In genomic region chr7:142181021-142181420, GRCm38 (mm10) we compare ENCODE assay signal across 27 mouse cellular contexts. TPM values are rescaled to one million over a fixed set of nuclear protein-coding genes. Genes with fewer than 3 reads are reported as not detected.
A peak's percentile ranks its signal among the peaks of the same experiment; 100 is the strongest.
DNase-seq lines count a peak whose midpoint lies in the region; ATAC-seq and TF ChIP-seq lines count a peak whose summit lies in the region.
"Had no signal": no experiment of that assay in that cellular context is flagged by ENCODE, and none has a peak within 500 bp of the region (broad histone marks: within the 10 kb centered on the region; RNA-seq: fewer than 3 reads in every experiment).

No protein-coding gene starts in this region.

- no peak overlapping the region for H3K9ac ChIP-seq in hindbrain, postnatal 0 days (replicated peaks; ENCODE audit: low read length)
- H3K9ac ChIP-seq in hindbrain, embryonic 14.5 days = no peak overlapping the region
- no peak overlapping the region for H3K9ac ChIP-seq in midbrain, postnatal 0 days (replicated peaks; ENCODE audit: low read length, poor library complexity, severe bottlenecking)
- H3K9ac ChIP-seq: embryonic facial prominence, embryonic 12.5 days; forebrain, embryonic 13.5 days; forebrain, embryonic 15.5 days; forebrain, postnatal 0 days had no signal

- no peaks in the 10 kb centered on the region for H3K36me3 ChIP-seq in hindbrain, postnatal 0 days (ENCODE audit: insufficient read depth, low read length)
- H3K36me3 ChIP-seq in hindbrain, embryonic 14.5 days (replicated peaks; ENCODE audit: control insufficient read depth, insufficient read depth) = no peaks in the 10 kb centered on the region
- H3K36me3 ChIP-seq in midbrain, postnatal 0 days (ENCODE audit: insufficient read depth, low read length) = no peaks in the 10 kb centered on the region
- no peaks in the 10 kb centered on the region for H3K36me3 ChIP-seq in midbrain, embryonic 10.5 days
- H3K36me3 ChIP-seq: embryonic facial prominence, embryonic 10.5 days; embryonic facial prominence, embryonic 12.5 days; forebrain, embryonic 15.5 days; G1E had no signal

- no peaks in the 10 kb centered on the region for H3K27me3 ChIP-seq in hindbrain, postnatal 0 days (ENCODE audit: insufficient read depth, low read length)
- no peaks in the 10 kb centered on the region for H3K27me3 ChIP-seq in hindbrain, embryonic 14.5 days (ENCODE audit: control insufficient read depth, insufficient read depth, low read length)
- H3K27me3 ChIP-seq in midbrain, postnatal 0 days (ENCODE audit: insufficient read depth, low read length) = no peaks in the 10 kb centered on the region
- no peaks in the 10 kb centered on the region for H3K27me3 ChIP-seq in midbrain, embryonic 10.5 days (ENCODE audit: low read depth, poor library complexity, severe bottlenecking)
- H3K27me3 ChIP-seq: embryonic facial prominence, embryonic 12.5 days; forebrain, embryonic 13.5 days; forebrain, embryonic 15.5 days had no signal

- no peaks in the 10 kb centered on the region for H3K9me3 ChIP-seq in hindbrain, postnatal 0 days (ENCODE audit: low read length)
- no peaks in the 10 kb centered on the region for H3K9me3 ChIP-seq in hindbrain, embryonic 14.5 days (ENCODE audit: control insufficient read depth, low read length)
- no peaks in the 10 kb centered on the region for H3K9me3 ChIP-seq in midbrain, postnatal 0 days (ENCODE audit: low read length)
- H3K9me3 ChIP-seq in midbrain, embryonic 10.5 days (replicated peaks) = no peaks in the 10 kb centered on the region
- H3K9me3 ChIP-seq: embryonic facial prominence, embryonic 10.5 days; embryonic facial prominence, embryonic 12.5 days; forebrain, embryonic 13.5 days; forebrain, embryonic 15.5 days; G1E had no signal

- no peak for ATAC-seq in hindbrain, postnatal 0 days
- ATAC-seq in hindbrain, embryonic 14.5 days (ENCODE audit: low FRiP score) = no peak
- no peak for ATAC-seq in midbrain, postnatal 0 days (ENCODE audit: low FRiP score)
- ATAC-seq: activated CD4-positive, CD25-positive, alpha-beta regulatory T cell, adult 4 months; CD4-positive, CD25-positive, alpha-beta regulatory T cell, adult 4 months; forebrain, embryonic 13.5 days; forebrain, embryonic 15.5 days; forebrain, postnatal 0 days; Patski had no signal

- H3K27ac ChIP-seq in hindbrain, postnatal 0 days = no peak overlapping the region
- no peak overlapping the region for H3K27ac ChIP-seq in hindbrain, embryonic 14.5 days
- H3K27ac ChIP-seq in midbrain, postnatal 0 days (ENCODE audit: low read depth, low read length) = no peak overlapping the region
- no peak overlapping the region for H3K27ac ChIP-seq in midbrain, embryonic 10.5 days (replicated peaks)
- H3K27ac ChIP-seq: embryonic facial prominence, embryonic 10.5 days; embryonic facial prominence, embryonic 12.5 days; forebrain, embryonic 13.5 days; forebrain, embryonic 15.5 days had no signal

- no peak for TF ChIP-seq CTCF in hindbrain, postnatal 0 days (IDR thresholded peaks at IDR 0.05; ENCODE audit: low read depth)
- TF ChIP-seq CTCF in midbrain, postnatal 0 days (IDR thresholded peaks at IDR 0.05) = no peak

- no peak overlapping the region for H3K4me3 ChIP-seq in hindbrain, postnatal 0 days (ENCODE audit: low read length)
- no peak overlapping the region for H3K4me3 ChIP-seq in hindbrain, embryonic 14.5 days (replicated peaks; ENCODE audit: low read length)
- no peak overlapping the region for H3K4me3 ChIP-seq in midbrain, postnatal 0 days (ENCODE audit: low read depth, low read length)
- no peak overlapping the region for H3K4me3 ChIP-seq in midbrain, embryonic 10.5 days
- H3K4me3 ChIP-seq: embryonic facial prominence, embryonic 10.5 days; embryonic facial prominence, embryonic 12.5 days; forebrain, embryonic 13.5 days; forebrain, embryonic 15.5 days had no signal

- H3K4me2 ChIP-seq in hindbrain, postnatal 0 days (ENCODE audit: low read depth, low read length) = no peak overlapping the region
- no peak overlapping the region for H3K4me2 ChIP-seq in hindbrain, embryonic 14.5 days (replicated peaks)
- H3K4me2 ChIP-seq in midbrain, postnatal 0 days (ENCODE audit: low read depth, low read length, poor library complexity, severe bottlenecking) = no peak overlapping the region
- H3K4me2 ChIP-seq: embryonic facial prominence, embryonic 12.5 days; forebrain, embryonic 13.5 days; forebrain, embryonic 15.5 days had no signal

- WGBS in hindbrain, postnatal 0 days = 40% methylated on average over 1 of the region's 1 CpGs
- 52% methylated on average over 1 of the region's 1 CpGs for WGBS in hindbrain, embryonic 14.5 days
- 75% methylated on average over 1 of the region's 1 CpGs for WGBS in midbrain, postnatal 0 days
- 57% methylated on average over 1 of the region's 1 CpGs for WGBS in midbrain, embryonic 10.5 days

- no peaks in the 10 kb centered on the region for H3K4me1 ChIP-seq in hindbrain, postnatal 0 days (ENCODE audit: insufficient read depth, low read length)
- H3K4me1 ChIP-seq in hindbrain, embryonic 14.5 days (replicated peaks; ENCODE audit: control insufficient read depth, insufficient read depth, low read length) = no peaks in the 10 kb centered on the region
- H3K4me1 ChIP-seq in midbrain, postnatal 0 days (ENCODE audit: insufficient read depth, low read length) = no peaks in the 10 kb centered on the region
- H3K4me1 ChIP-seq in midbrain, embryonic 10.5 days = no peaks in the 10 kb centered on the region
- H3K4me1 ChIP-seq: embryonic facial prominence, embryonic 10.5 days; embryonic facial prominence, embryonic 12.5 days; forebrain, embryonic 13.5 days; forebrain, embryonic 15.5 days had no signal

- peak; percentile 73 to 87 for DNase-seq in cerebellum, postnatal 10 days
- DNase-seq in cerebellum, adult 8-10 months = no peak
- DNase-seq in hindbrain, postnatal 0 days (ENCODE audit: low spot score) = peak; percentile 52
- no peak for DNase-seq in hindbrain, embryonic 14.5 days (ENCODE audit: low spot score)
- DNase-seq in midbrain, postnatal 0 days (ENCODE audit: low spot score) = peak; percentile 47
- DNase-seq in midbrain, embryonic 10.5 days (ENCODE audit: low spot score) = no peak
- DNase-seq: adrenal gland, adult 2 months; adrenal gland, postnatal 10 days; adrenal gland, postnatal 25 days; B cell, adult 2 months; cerebellum, adult 18-20 months; cerebellum, adult 9-10 months; cerebellum, postnatal 25 days; forebrain, postnatal 0 days had no signal

RNA-seq across cellular contexts. Expression of gene Krtap5-2, which starts 5.2 kb away (rescaled TPM):
- not detected in 2 replicates for total RNA-seq in hindbrain, postnatal 0 days (2014; rRNA removed)
- polyA plus RNA-seq in hindbrain, postnatal 0 days (2015; fragmentation: Nextera tagmentation; extraction: Ambion mirVana) = not detected in 2 replicates
- polyA plus RNA-seq in hindbrain, embryonic 14.5 days (2014; fragmentation: Nextera tagmentation; extraction: Ambion mirVana) = not detected in 2 replicates
- not detected in 2 replicates for total RNA-seq in midbrain, postnatal 0 days (2014; rRNA removed)
- polyA plus RNA-seq in midbrain, postnatal 0 days (2015; fragmentation: Nextera tagmentation; extraction: Ambion mirVana) = not detected in 2 replicates
- polyA plus RNA-seq in midbrain, embryonic 10.5 days (2016; fragmentation: Nextera tagmentation; extraction: Ambion mirVana) = not detected in 2 replicates
- total RNA-seq: adrenal gland, adult 2 months; adrenal gland, postnatal 10 days; adrenal gland, postnatal 25 days; adrenal gland, postnatal 4 days; CH12.LX; forebrain, postnatal 0 days; G1E had no signal
- polyA plus RNA-seq: activated CD4-positive, CD25-positive, alpha-beta regulatory T cell, adult 4 months; adrenal gland, adult 2 months; CD4-positive, CD25-positive, alpha-beta regulatory T cell, adult 4 months; cortical plate, adult 2 months; embryonic facial prominence, embryonic 10.5 days; embryonic facial prominence, embryonic 12.5 days; embryonic facial prominence, embryonic 14.5 days; forebrain, embryonic 11.5 days; forebrain, embryonic 13.5 days; forebrain, embryonic 15.5 days; forebrain, postnatal 0 days; G1E; Patski had no signal

RNA-seq across cellular contexts. Expression of gene Gm10153, which starts 9.2 kb away (rescaled TPM):
- not detected in 2 replicates for total RNA-seq in hindbrain, postnatal 0 days (2014; rRNA removed)
- not detected in 2 replicates for polyA plus RNA-seq in hindbrain, postnatal 0 days (2015; fragmentation: Nextera tagmentation; extraction: Ambion mirVana)
- not detected in 2 replicates for polyA plus RNA-seq in hindbrain, embryonic 14.5 days (2014; fragmentation: Nextera tagmentation; extraction: Ambion mirVana)
- not detected in 2 replicates for total RNA-seq in midbrain, postnatal 0 days (2014; rRNA removed)
- polyA plus RNA-seq in midbrain, postnatal 0 days (2015; fragmentation: Nextera tagmentation; extraction: Ambion mirVana) = not detected in 2 replicates
- not detected in 2 replicates for polyA plus RNA-seq in midbrain, embryonic 10.5 days (2016; fragmentation: Nextera tagmentation; extraction: Ambion mirVana)
- total RNA-seq: adrenal gland, adult 2 months; adrenal gland, postnatal 10 days; adrenal gland, postnatal 25 days; adrenal gland, postnatal 4 days; CH12.LX; forebrain, postnatal 0 days; G1E had no signal
- polyA plus RNA-seq: activated CD4-positive, CD25-positive, alpha-beta regulatory T cell, adult 4 months; adrenal gland, adult 2 months; CD4-positive, CD25-positive, alpha-beta regulatory T cell, adult 4 months; cortical plate, adult 2 months; embryonic facial prominence, embryonic 10.5 days; embryonic facial prominence, embryonic 12.5 days; embryonic facial prominence, embryonic 14.5 days; forebrain, embryonic 11.5 days; forebrain, embryonic 13.5 days; forebrain, embryonic 15.5 days; forebrain, postnatal 0 days; G1E; Patski had no signal

RNA-seq across cellular contexts. Expression of gene Gm4553, which starts 15.5 kb away (rescaled TPM):
- total RNA-seq in hindbrain, postnatal 0 days (2014; rRNA removed) = not detected in 2 replicates
- not detected in 2 replicates for polyA plus RNA-seq in hindbrain, postnatal 0 days (2015; fragmentation: Nextera tagmentation; extraction: Ambion mirVana)
- not detected in 2 replicates for polyA plus RNA-seq in hindbrain, embryonic 14.5 days (2014; fragmentation: Nextera tagmentation; extraction: Ambion mirVana)
- total RNA-seq in midbrain, postnatal 0 days (2014; rRNA removed) = not detected in 2 replicates
- polyA plus RNA-seq in midbrain, postnatal 0 days (2015; fragmentation: Nextera tagmentation; extraction: Ambion mirVana) = not detected in 2 replicates
- polyA plus RNA-seq in midbrain, embryonic 10.5 days (2016; fragmentation: Nextera tagmentation; extraction: Ambion mirVana) = not detected in 2 replicates
- total RNA-seq: adrenal gland, adult 2 months; adrenal gland, postnatal 10 days; adrenal gland, postnatal 25 days; adrenal gland, postnatal 4 days; CH12.LX; forebrain, postnatal 0 days; G1E had no signal
- polyA plus RNA-seq: activated CD4-positive, CD25-positive, alpha-beta regulatory T cell, adult 4 months; adrenal gland, adult 2 months; CD4-positive, CD25-positive, alpha-beta regulatory T cell, adult 4 months; cortical plate, adult 2 months; embryonic facial prominence, embryonic 10.5 days; embryonic facial prominence, embryonic 12.5 days; embryonic facial prominence, embryonic 14.5 days; forebrain, embryonic 11.5 days; forebrain, embryonic 13.5 days; forebrain, embryonic 15.5 days; forebrain, postnatal 0 days; G1E; Patski had no signal

RNA-seq across cellular contexts. Expression of gene Krtap5-3, which starts 20.1 kb away (rescaled TPM):
- not detected in 2 replicates for total RNA-seq in hindbrain, postnatal 0 days (2014; rRNA removed)
- polyA plus RNA-seq in hindbrain, postnatal 0 days (2015; fragmentation: Nextera tagmentation; extraction: Ambion mirVana) = not detected in 2 replicates
- not detected in 2 replicates for polyA plus RNA-seq in hindbrain, embryonic 14.5 days (2014; fragmentation: Nextera tagmentation; extraction: Ambion mirVana)
- total RNA-seq in midbrain, postnatal 0 days (2014; rRNA removed) = not detected in 2 replicates
- polyA plus RNA-seq in midbrain, postnatal 0 days (2015; fragmentation: Nextera tagmentation; extraction: Ambion mirVana) = not detected in 2 replicates
- not detected in 2 replicates for polyA plus RNA-seq in midbrain, embryonic 10.5 days (2016; fragmentation: Nextera tagmentation; extraction: Ambion mirVana)
- total RNA-seq: adrenal gland, adult 2 months; adrenal gland, postnatal 10 days; adrenal gland, postnatal 25 days; adrenal gland, postnatal 4 days; CH12.LX; forebrain, postnatal 0 days; G1E had no signal
- polyA plus RNA-seq: activated CD4-positive, CD25-positive, alpha-beta regulatory T cell, adult 4 months; adrenal gland, adult 2 months; CD4-positive, CD25-positive, alpha-beta regulatory T cell, adult 4 months; cortical plate, adult 2 months; embryonic facial prominence, embryonic 10.5 days; embryonic facial prominence, embryonic 12.5 days; embryonic facial prominence, embryonic 14.5 days; forebrain, embryonic 11.5 days; forebrain, embryonic 13.5 days; forebrain, embryonic 15.5 days; forebrain, postnatal 0 days; G1E; Patski had no signal

RNA-seq across cellular contexts. Expression of gene Gm29735, which starts 24.1 kb away (rescaled TPM):
- not detected in 2 replicates for total RNA-seq in hindbrain, postnatal 0 days (2014; rRNA removed)
- not detected in 2 replicates for polyA plus RNA-seq in hindbrain, postnatal 0 days (2015; fragmentation: Nextera tagmentation; extraction: Ambion mirVana)
- not detected in 2 replicates for polyA plus RNA-seq in hindbrain, embryonic 14.5 days (2014; fragmentation: Nextera tagmentation; extraction: Ambion mirVana)
- total RNA-seq in midbrain, postnatal 0 days (2014; rRNA removed) = not detected in 2 replicates
- not detected in 2 replicates for polyA plus RNA-seq in midbrain, postnatal 0 days (2015; fragmentation: Nextera tagmentation; extraction: Ambion mirVana)
- polyA plus RNA-seq in midbrain, embryonic 10.5 days (2016; fragmentation: Nextera tagmentation; extraction: Ambion mirVana) = not detected in 2 replicates
- total RNA-seq: adrenal gland, adult 2 months; adrenal gland, postnatal 10 days; adrenal gland, postnatal 25 days; adrenal gland, postnatal 4 days; CH12.LX; forebrain, postnatal 0 days; G1E had no signal
- polyA plus RNA-seq: activated CD4-positive, CD25-positive, alpha-beta regulatory T cell, adult 4 months; adrenal gland, adult 2 months; CD4-positive, CD25-positive, alpha-beta regulatory T cell, adult 4 months; cortical plate, adult 2 months; embryonic facial prominence, embryonic 10.5 days; embryonic facial prominence, embryonic 12.5 days; embryonic facial prominence, embryonic 14.5 days; forebrain, embryonic 11.5 days; forebrain, embryonic 13.5 days; forebrain, embryonic 15.5 days; forebrain, postnatal 0 days; G1E; Patski had no signal

Comparison
In these comparisons a context has a peak if more than half of its experiments do, and no peak if none do; other contexts are left out.
1. DNase-seq: peak in cerebellum, postnatal 10 days (2 of 2), hindbrain, postnatal 0 days (single experiment) and midbrain, postnatal 0 days (single experiment); none in cerebellum, adult 8-10 months (single experiment), hindbrain, embryonic 14.5 days (single experiment) and midbrain, embryonic 10.5 days (single experiment).